Mouse (Mus musculus): ENCODE measurements around the gene Cbfa2t2.

DNA sequence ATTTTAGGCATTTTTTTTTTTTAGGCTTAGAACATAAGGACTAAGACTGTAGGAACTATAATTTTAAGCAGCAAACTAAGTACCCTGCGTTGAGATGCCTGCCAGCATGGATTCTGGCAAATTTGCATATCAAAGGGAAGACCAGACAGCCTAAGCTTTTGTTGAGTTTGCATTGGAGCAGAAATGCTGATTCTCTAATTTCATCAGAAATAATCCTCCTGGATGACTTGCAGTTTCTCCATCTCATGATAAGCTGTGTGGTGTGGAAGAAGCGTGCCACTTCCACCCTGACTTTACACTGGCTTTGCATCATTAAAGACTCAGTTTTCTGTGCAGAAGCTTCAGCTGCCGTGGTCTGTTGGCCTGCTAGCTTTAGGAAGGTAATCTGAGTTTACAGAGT lies 96.6 kb downstream of the Cbfa2t2 start:
- TF ChIP-seq EP300 (IDR thresholded peaks at IDR 0.05; ENCODE audit: low read depth) (no peak), CTCF (IDR thresholded peaks at IDR 0.05; ENCODE audit: low read depth) (no peak)

Data from liver, postnatal 0 days (tissue).